Mouse (Mus musculus) urinary bladder, postnatal 25 days (tissue): ENCODE data around the gene Arnt.
"Not testable (repeated sequence)": the region's sequence is repeated elsewhere in the genome, so short reads cannot be mapped to it uniquely, and the experiment has no call there.

Experiments used
- DNase-seq: peaks from one replicate; pipeline ENCODE4 v3.0.0; 2022; ENCODE audit warnings: low spot score

The Arnt gene

GRCm38 (mm10) chr3:95434136-95434982 is at the start of gene Arnt:
Gene Arnt, plus strand, starts transcription at chr3:95434388.
- peak; percentile 78 for DNase-seq

GRCm38 (mm10) chr3:95385401-95386075 is 48.6 kb upstream of the Arnt start:
- DNase-seq = no peak

- no peak for DNase-seq
These were observed 39.8 kb upstream of the Arnt start for GRCm38 (mm10) chr3:95394385-95394784.

DNA sequence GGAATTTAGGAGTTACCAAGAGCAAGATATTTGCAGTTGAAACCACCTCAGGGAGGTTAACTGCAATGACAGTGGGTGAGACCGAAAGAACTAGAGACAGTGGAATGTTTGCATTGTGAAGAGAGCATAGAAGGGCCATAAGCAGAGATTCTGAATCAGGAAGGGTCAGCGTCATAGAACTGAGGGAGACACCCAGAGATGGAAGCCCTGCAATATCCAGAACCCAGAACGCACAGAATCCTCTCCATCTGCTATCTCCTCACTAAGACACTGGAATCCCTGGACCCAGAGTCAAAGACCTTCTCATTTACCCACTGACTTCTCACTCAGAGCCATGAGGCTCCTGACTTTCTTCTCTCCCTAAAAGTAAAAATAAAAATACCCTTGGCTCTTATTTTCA is 31.4 kb upstream of the Arnt start, which contains the start of gene 4930558C23Rik:
Gene 4930558C23Rik (minus strand): TSS at position 101 of the 400 bp plus-strand sequence.
- DNase-seq = no peak

DNA sequence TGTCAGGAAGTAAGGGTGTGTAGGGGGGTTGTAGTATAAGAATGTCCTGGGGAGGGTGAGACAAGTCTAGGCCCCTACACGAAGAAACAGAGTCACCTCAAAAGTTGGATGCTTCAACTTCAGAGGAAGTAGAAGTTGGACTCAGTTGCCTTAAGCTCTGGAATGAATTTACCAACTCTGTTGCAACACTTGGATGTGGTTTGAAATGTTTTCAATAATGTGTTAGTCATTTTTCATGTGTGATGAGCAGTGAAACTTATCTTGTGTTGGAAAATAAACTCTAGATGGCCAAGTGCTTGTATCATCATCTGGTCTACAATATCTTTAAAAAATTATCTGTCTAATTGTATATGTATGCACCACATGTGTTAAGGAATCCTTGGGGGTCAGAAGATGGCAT is 26.5 kb upstream of the Arnt start:
- no peak for DNase-seq

DNA sequence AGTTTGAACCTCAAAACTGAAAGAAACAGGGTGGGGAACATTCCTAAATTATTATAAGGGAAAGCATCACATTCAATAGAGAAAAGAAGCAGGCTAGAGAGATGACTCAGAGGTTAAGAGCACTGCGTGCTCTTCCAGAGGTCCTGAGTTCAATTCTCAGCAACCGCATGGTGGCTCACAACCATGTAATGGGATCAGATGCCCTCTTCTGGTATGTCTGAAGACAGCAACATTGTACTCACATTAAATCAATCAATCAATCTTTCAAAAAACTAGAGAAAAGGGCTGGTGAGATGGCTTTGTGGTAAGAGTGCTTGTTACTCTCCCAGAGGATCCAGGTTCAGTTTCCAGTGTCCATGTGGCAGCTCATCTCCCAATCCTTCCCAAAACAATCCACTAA is 25.3 kb upstream of the Arnt start:
- no peak for DNase-seq

GRCm38 (mm10) chr3:95412268-95412667 is 21.9 kb upstream of the Arnt start:
- no peak for DNase-seq

DNA sequence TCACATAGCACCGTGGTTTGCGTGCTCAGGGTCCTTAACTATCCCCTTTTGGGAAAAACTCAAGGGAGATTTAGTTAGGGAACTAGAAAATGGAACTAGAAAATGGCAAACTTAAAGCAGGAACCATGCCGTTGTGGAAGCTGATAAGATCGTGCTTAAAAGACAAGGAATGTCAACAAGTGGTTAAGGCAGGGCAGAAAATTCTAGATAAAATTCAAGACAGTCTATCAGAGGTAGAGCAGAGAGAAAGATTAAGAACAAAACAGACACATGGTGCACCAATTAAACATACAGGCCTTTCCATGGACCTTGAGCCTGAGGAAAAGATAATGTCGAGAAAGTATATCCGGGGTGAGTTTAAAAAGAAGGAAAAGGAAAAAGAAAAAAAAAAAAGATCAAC is 16.3 kb upstream of the Arnt start:
- DNase-seq = no peak

GRCm38 (mm10) chr3:95426476-95426875 is 7.7 kb upstream of the Arnt start:
- not testable (repeated sequence) for DNase-seq

GRCm38 (mm10) chr3:95427117-95427890 is 6.9 kb upstream of the Arnt start:
- DNase-seq = not testable (repeated sequence)

GRCm38 (mm10) chr3:95427891-95428238 is 6.3 kb upstream of the Arnt start:
- peak; percentile 12 for DNase-seq

GRCm38 (mm10) chr3:95428423-95428822 is 5.8 kb upstream of the Arnt start:
- not testable (repeated sequence) for DNase-seq

DNA sequence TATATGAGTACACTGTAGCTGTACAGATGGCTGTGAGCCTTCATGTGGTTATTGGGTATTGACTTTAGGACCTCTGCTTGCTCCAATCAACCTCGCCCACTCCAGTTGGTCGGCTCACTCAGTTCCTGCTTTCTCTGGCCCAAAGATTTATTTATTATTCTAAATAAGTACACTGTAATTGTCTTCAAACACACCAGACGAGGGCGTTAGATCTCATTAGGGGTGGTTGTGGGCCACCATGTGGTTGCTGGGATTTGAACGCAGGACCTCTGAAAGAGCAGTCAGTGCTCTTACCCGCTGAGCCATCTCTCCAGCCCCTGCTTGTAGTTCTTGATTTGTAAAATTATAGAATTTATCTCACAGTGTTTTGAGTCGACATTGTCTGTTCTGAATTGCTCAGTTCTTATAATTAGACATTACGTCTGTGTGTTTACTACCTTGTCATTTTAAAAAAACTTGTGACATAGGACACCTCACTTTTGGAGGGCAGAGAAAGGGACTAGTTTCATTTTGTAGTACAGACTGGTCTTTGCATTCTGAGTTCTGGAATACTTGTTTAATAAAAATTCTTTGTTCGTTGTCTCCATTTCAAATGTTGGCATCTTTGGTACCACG is 780 bp upstream of the Arnt start:
- no peak for DNase-seq

DNA sequence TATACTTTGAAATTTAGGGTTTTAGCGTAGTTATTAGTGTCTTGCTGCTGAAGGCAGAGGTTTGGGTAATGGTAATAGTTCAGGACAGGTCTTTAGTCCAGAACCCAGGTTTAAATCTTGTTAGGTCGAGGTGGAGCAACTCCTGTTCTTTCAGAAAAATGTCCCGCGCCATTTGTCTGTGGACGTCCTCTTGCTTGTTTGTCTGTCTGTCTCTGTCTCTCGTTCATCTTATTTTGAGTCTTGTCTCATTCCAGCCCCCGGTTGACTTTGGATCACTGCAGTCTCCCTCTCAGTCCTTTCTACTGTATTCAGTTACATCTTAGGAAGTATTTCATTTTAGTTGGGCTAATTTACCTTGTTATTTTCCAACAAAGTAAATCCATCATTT is 789 bp downstream of the Arnt start:
- no peak for DNase-seq

DNA sequence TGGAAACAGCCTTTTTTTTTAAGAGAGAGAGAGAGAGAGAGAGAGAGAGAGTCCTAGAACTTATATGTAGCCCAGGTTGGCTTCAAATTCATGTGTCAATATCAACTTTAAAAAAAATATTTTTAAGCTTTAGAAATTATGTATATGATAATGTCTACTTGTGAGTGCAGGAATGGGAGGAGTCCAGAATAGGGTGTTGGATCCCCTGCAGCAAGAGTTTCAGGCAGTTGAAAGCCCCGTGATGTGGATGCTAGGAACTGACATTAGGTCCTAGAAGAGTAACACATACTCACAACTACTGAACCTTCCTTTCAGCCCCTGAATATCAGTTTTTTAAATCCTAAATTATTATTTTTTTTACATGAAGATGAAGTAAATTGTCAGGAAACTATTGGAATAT is 1.4 kb downstream of the Arnt start:
- DNase-seq = no peak

DNA sequence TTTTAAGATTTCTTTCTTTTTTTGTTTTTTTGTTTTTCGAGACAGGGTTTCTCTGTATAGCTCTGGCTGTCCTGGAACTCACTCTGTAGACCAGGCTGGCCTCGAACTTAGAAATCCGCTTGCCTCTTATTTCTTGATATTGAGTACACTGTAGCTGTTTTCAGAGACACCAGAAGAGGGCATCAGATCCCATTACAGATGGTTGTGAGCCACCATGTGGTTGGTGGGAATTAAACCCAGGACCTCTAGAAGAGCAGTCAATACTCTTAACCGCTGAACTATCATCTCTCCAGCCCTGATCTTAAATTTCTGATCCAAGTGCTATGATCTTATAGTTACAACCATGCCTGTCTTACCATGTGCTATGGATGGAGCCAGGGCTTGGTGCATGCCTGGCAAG is 4.4 kb downstream of the Arnt start:
- not testable (repeated sequence) for DNase-seq

DNA sequence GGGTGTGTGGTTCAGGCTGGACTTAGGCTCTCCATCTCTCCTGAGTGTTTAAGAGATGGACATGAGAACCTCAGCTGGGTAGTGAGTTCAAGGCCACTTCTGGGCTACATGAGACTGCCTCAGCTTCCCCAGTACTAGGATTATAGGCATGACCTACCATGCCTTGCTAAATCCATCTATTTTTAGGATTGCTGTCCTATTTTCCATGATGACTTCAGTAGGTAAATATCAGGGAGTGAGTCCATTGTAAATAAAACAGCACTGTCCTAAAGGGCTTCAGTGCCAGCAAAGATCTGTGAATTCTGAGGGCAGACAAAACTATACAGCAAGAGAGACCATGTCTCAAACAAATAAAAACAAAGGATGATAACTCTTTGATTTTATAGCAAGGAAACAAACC is 5.5 kb downstream of the Arnt start:
- no peak for DNase-seq

DNA sequence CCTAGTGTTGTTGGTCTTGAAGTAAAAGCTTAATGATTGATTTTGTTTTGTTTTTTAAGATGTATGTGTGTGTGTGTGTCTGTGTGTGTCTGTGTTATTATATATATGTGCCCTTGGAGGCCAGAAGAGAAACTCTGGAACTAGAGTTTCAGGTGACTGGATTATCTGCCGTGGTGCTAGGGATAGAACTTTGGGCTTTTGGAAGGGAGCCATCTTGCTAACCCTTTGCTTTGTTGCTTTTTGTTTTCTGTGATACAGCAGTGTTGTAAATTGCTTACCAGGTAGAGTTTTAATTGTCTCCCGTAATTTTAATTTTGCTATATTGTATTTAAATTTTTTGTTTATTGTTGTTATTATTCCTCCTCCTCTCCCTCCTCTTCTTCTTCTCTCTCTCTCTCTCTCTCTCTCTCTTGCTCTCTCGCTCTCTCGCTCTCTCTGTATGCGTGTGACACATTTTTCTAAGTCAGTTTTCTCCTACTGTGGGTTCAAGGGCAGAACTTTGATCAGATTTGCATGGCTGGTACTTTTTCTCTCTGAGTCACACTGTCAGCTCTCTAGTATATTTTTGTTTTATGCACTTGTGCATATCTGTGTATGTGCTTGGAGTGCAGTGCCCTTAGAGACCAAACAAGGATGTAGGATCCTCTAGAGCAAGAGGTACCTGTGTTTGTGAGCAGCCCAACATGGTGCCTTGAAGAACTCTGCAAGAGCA is 8.4 kb downstream of the Arnt start:
- DNase-seq = no peak

GRCm38 (mm10) chr3:95445311-95445710 is 11.1 kb downstream of the Arnt start:
- no peak for DNase-seq

- DNase-seq = peak; percentile 44
These were observed 16.2 kb downstream of the Arnt start for GRCm38 (mm10) chr3:95450408-95450807.

DNA sequence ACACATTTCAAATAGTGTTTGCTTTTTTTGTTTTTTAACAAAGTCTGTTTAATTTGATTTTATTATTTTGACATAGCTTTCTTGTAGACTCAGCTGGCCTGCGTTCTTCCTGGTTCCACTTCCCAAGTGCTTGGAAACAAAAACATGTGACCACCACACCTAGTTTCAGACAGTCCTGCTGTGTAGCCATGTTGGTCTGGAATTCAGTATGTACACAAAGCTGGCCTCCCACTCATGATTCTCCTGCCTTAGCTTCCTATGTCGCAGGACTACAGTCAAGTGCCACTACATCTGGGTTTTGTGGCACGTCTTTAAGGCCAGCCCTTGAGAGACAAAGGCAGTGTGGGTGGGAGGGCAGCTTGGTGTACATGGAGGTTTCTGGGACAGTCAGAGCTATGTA is 16.7 kb downstream of the Arnt start:
- DNase-seq = no peak

DNA sequence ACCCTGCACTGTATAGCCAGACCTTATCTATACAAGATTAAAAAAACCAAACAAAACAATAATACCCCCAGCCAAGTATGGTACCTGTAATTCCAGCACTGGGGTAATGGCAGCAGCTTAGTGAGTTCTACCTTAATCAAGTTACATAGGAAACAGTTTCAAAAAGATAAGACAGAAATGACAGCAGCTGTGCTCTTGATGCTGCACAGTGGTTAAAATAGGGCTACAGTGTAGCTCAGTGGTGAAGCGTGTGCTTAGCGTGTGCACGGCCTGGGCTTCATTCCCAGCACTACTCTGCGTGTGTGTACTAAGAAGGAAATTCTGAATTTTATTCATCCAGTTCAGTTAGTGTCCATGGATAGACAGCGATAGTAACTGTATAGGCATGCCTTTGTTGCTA is 22.2 kb downstream of the Arnt start:
- DNase-seq = no peak
